Mouse (Mus musculus) C2C12 (cell line): ENCODE results near the gene Hpse2.

Experiments
- CEBPB ChIP-seq: IDR thresholded peaks from one replicate; pipeline ENCODE4 v1.6.1; 2011; ENCODE audit warnings: low read depth, mild to moderate bottlenecking, control low read depth, moderate library complexity
- CTCF ChIP-seq: IDR thresholded peaks from one replicate; pipeline ENCODE4 v1.5.1; 2011; ENCODE audit not compliant: control insufficient read depth, insufficient read depth, insufficient read length
- MAX ChIP-seq: IDR thresholded peaks from one replicate; pipeline ENCODE4 v1.6.1; 2011; ENCODE audit warnings: mild to moderate bottlenecking, control low read depth
- MYOD1 ChIP-seq: IDR thresholded peaks from one replicate; pipeline ENCODE4 v1.6.1; 2011; ENCODE audit warnings: low read depth; ENCODE audit not compliant: control insufficient read depth, insufficient read length
- MYOG ChIP-seq: IDR thresholded peaks from one replicate; pipeline ENCODE4 v1.6.1; 2011; ENCODE audit not compliant: control insufficient read depth, insufficient read length; ENCODE audit errors: extremely low read depth

DNA sequence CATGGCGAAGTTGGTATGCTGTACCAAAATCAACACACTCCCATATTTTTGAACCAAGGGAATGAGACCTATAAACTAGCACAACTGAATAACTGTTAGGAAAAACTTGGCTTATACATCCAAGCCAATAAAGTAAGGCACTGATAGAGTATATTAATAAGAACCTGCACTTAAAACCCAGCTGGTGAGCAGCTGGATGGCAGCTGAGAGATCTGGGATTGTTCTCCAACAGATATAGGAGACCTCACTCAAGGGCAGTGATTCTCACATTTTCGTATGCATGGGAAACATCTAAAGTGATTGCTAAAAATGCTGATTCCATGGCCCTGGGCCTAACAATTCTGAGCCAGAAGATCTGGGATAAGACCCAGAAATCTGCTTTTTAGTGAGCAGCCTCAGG lies 345.9 kb downstream of the Hpse2 start:
- TF ChIP-seq CTCF = no peak
- TF ChIP-seq MYOG = no peak
- no peak for TF ChIP-seq CEBPB
- TF ChIP-seq MYOD1 = no peak
- no peak for TF ChIP-seq MAX
